ENCODE assay signal across 9 mouse cellular contexts in genomic region chr7:112955955-112956354, GRCm38 (mm10). TPM values are rescaled to one million over a fixed set of nuclear protein-coding genes. Genes with fewer than 3 reads are reported as not detected.
DNase-seq lines count a peak whose midpoint lies in the region; ATAC-seq lines count a peak whose summit lies in the region.
"Had no signal": no experiment of that assay in that cellular context is flagged by ENCODE, and none has a peak within 500 bp of the region (broad histone marks: within the 10 kb centered on the region; RNA-seq: fewer than 3 reads in every experiment).

No protein-coding gene starts in this region.

- H3K27ac ChIP-seq in kidney, embryonic 16.5 days (ENCODE audit: low read length) = peak overlapping the region; percentile 66
- H3K27ac ChIP-seq in embryonic facial prominence, embryonic 13.5 days = 0 out of 2 replicates have a peak overlapping the region, but pooled peaks have one; percentile 41
- H3K27ac ChIP-seq in midbrain, embryonic 15.5 days = no peak overlapping the region
- H3K27ac ChIP-seq: macrophage had no signal

- ATAC-seq in kidney, embryonic 16.5 days (ENCODE audit: low FRiP score, low TSS enrichment) = no peak
- no peak for ATAC-seq in embryonic facial prominence, embryonic 13.5 days (ENCODE audit: insufficient number of reproducible peaks, insufficient read depth, low FRiP score, low TSS enrichment, low read depth)
- no peak for ATAC-seq in midbrain, embryonic 15.5 days (replicated peaks)

- peak overlapping the region; percentile 72 for H3K4me2 ChIP-seq in kidney, embryonic 16.5 days (replicated peaks; ENCODE audit: low read depth, low read length)
- H3K4me2 ChIP-seq in embryonic facial prominence, embryonic 13.5 days = peak overlapping the region; percentile 92
- peak overlapping the region; percentile 78; the same call in 1 of the 2 replicates for H3K4me2 ChIP-seq in midbrain, embryonic 15.5 days

- peak overlapping the region; percentile 53 for H3K4me3 ChIP-seq in kidney, embryonic 16.5 days (ENCODE audit: low read length)
- peak overlapping the region; percentile 53 for H3K4me3 ChIP-seq in embryonic facial prominence, embryonic 13.5 days
- H3K4me3 ChIP-seq in midbrain, embryonic 15.5 days = peak overlapping the region; percentile 45; the same call in 1 of the 2 replicates

- no peak for DNase-seq in kidney, adult 11 months
- DNase-seq in gonadal fat pad, adult 2 months (ENCODE audit: low read depth) = peak; percentile 20
- DNase-seq in B cell, adult 2 months = no peak
- DNase-seq in retina, embryonic 14.5 days (ENCODE audit: low spot score) = no peak
- no peak for DNase-seq in testis, postnatal 14 days (ENCODE audit: low spot score)

- peaks cover 29% of the 10 kb centered on the region for H3K4me1 ChIP-seq in kidney, embryonic 16.5 days (ENCODE audit: insufficient read depth, low read length)
- peaks cover 32% of the 10 kb centered on the region for H3K4me1 ChIP-seq in embryonic facial prominence, embryonic 13.5 days
- peaks cover 19% of the 10 kb centered on the region for H3K4me1 ChIP-seq in midbrain, embryonic 15.5 days

- WGBS in kidney, embryonic 16.5 days = 29% methylated on average over 3 of the region's 3 CpGs
- 28% methylated on average over 3 of the region's 3 CpGs for WGBS in embryonic facial prominence, embryonic 13.5 days
- 42% methylated on average over 3 of the region's 3 CpGs for WGBS in midbrain, embryonic 15.5 days

- H3K9me3 ChIP-seq in kidney, embryonic 16.5 days (ENCODE audit: low read length) = no peaks in the 10 kb centered on the region
- no peaks in the 10 kb centered on the region for H3K9me3 ChIP-seq in embryonic facial prominence, embryonic 13.5 days
- no peaks in the 10 kb centered on the region for H3K9me3 ChIP-seq in midbrain, embryonic 15.5 days

- peak overlapping the region; percentile 78 for H3K9ac ChIP-seq in kidney, embryonic 16.5 days (replicated peaks; ENCODE audit: low read length)
- H3K9ac ChIP-seq in embryonic facial prominence, embryonic 13.5 days = no peak overlapping the region
- no peak overlapping the region for H3K9ac ChIP-seq in midbrain, embryonic 15.5 days

- peaks cover 17% of the 10 kb centered on the region for H3K27me3 ChIP-seq in kidney, embryonic 16.5 days (ENCODE audit: insufficient read depth, low read length)
- peaks cover 43% of the 10 kb centered on the region for H3K27me3 ChIP-seq in embryonic facial prominence, embryonic 13.5 days
- peaks cover 42% of the 10 kb centered on the region for H3K27me3 ChIP-seq in midbrain, embryonic 15.5 days (replicated peaks)

- H3K36me3 ChIP-seq in kidney, embryonic 16.5 days (ENCODE audit: insufficient read depth, low read length) = no peaks in the 10 kb centered on the region
- no peaks in the 10 kb centered on the region for H3K36me3 ChIP-seq in embryonic facial prominence, embryonic 13.5 days
- H3K36me3 ChIP-seq in midbrain, embryonic 15.5 days (replicated peaks) = no peaks in the 10 kb centered on the region

RNA-seq across cellular contexts. Expression of gene Rassf10, which starts 2.2 kb away (rescaled TPM):
- 18.3 and 20.4 TPM in 2 replicates for polyA plus RNA-seq in kidney, embryonic 16.5 days (2015; fragmentation: Nextera tagmentation; extraction: Ambion mirVana)
- 2.4 and 3.8 TPM in 2 replicates for polyA plus RNA-seq in embryonic facial prominence, embryonic 13.5 days (2015; fragmentation: Nextera tagmentation; extraction: Ambion mirVana)
- polyA plus RNA-seq in gonadal fat pad, adult 2 months (2012; rRNA removed) = 2.9 and 3.3 TPM in 2 replicates
- polyA plus RNA-seq in midbrain, embryonic 15.5 days (2015; fragmentation: Nextera tagmentation; extraction: Ambion mirVana) = 3.6 and 5.4 TPM in 2 replicates
- polyA plus RNA-seq: macrophage had no signal
